Mouse (Mus musculus): ENCODE measurements at regions not wholly inside any gene's neighbourhood (a gene's known extent, or its start where the extent isn't known, plus 50 kb on each side); places are given as distances from the start of the nearest gene placed in this dataset.

DNA sequence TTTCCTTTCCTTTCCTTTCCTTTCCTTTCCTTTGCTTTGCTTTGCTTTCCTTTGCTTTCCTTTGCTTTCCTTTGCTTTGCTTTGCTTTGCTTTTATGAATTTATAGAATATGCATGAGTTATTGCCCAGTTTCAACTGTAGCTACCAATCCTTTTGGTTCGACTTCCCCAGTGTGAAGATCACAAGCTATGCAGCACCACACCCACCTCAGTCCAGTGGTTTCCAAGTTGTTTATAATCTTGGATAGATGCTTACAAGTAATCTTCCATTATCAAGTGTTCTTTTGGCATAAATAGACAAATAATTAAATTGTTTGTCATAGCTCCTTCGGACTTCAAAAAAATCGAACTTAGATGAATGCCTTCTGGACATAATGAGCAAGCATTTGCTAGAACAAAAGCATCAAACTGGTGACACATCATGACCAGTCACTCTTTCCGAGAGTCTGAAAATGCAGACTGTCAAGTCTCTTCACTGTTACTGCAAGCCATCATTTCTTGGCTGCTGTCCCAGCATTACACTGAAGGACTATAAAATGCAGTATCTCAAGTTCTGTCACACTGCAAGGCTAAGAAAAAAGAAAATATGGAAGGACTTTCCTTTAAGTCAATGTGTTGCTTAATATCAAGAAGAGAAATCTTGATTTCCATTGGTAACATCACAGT, 1169.1 kb downstream of the Zfp704 start:
- Histone ChIP-seq H3K27me3 (replicated peaks; ENCODE audit: control insufficient read depth, insufficient read depth, low read length) (no peaks in the 10 kb centered on the region), H3K4me1 (replicated peaks; ENCODE audit: control insufficient read depth, insufficient read depth, low read length) (no peaks in the 10 kb centered on the region), H3K36me3 (ENCODE audit: control insufficient read depth, insufficient read depth) (no peaks in the 10 kb centered on the region), H3K9ac (replicated peaks; ENCODE audit: low read depth, low read length) (no peak overlapping the region), H3K4me2 (ENCODE audit: low read length) (no peak overlapping the region), H3K27ac (ENCODE audit: low read length) (no peak overlapping the region), H3K9me3 (ENCODE audit: control insufficient read depth, low read length) (no peaks in the 10 kb centered on the region), H3K4me3 (replicated peaks; ENCODE audit: low read length) (no peak overlapping the region)
- WGBS: 41% methylated on average over 4 of the region's 4 CpGs
- peak; percentile 74 for ATAC-seq

Measured in forebrain, embryonic 16.5 days (tissue).